Mouse (Mus musculus): ENCODE data around the gene Rapgef5.

- TF ChIP-seq CTCF (IDR thresholded peaks at IDR 0.05) (no peak), EP300 (IDR thresholded peaks at IDR 0.05) (no peak)
Observed at GRCm38 (mm10) chr12:117760373-117760772, 244.1 kb downstream of the Rapgef5 start.

Data from lung, postnatal 0 days (tissue).